Mouse (Mus musculus): Measurements from ENCODE around the gene Foxo1.

The Foxo1 gene

GRCm38 (mm10) chr3:52369881-52370428, 101.8 kb downstream of the Foxo1 start:
- no peak for DNase-seq (ENCODE audit: low spot score)

- DNase-seq (ENCODE audit: low spot score), result no peak
Observed at GRCm38 (mm10) chr3:52376974-52377373, 108.8 kb downstream of the Foxo1 start.

GRCm38 (mm10) chr3:52383351-52383750, 115.2 kb downstream of the Foxo1 start:
- no peak for DNase-seq (ENCODE audit: low spot score)

- no peak for DNase-seq (ENCODE audit: low spot score)
Observed at GRCm38 (mm10) chr3:52386343-52386742, 118.2 kb downstream of the Foxo1 start.

DNA sequence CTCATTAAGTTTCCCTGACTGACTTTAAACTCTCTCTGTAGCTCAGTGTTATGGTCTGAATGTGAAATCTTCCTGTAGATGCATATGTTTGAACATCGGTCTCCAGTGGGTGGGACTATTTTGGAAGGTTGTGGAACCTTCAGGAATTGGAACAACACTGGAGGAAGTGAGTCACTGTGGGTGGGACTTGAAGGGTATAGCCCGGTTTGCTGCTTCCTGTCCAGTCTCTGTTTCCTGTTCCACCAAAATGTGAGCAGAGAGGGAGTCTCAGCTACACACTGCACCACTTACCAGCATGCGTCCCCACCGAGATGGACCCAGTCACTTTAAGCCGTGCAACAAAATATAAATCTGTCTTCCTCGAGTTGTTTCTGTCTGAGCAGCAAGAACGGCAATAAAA, 122.2 kb downstream of the Foxo1 start:
- no peak for DNase-seq (ENCODE audit: low spot score)

GRCm38 (mm10) chr3:52390766-52391665, 122.9 kb downstream of the Foxo1 start:
- no peak for DNase-seq (ENCODE audit: low spot score)

DNA sequence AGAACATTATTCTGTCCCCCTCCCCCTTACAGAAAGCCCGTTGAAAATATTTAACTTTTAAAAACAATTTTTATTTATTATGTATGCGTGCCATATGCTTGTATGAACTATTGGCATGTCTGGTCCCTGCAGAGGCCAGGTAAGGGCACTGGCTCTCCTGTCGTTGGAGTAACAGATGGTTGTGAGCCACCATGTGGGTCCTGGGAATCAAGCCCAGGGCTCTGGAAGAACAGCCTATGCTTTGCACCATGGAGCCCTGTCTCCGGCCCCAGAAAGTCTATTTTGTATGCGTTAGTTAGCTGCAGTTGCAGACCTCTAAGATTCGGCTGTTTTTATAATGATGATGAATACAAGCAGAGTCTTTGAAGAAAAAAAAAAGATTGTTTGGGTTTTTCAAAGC, 123.8 kb downstream of the Foxo1 start:
- no peak for DNase-seq (ENCODE audit: low spot score)

GRCm38 (mm10) chr3:52392521-52392920, 124.4 kb downstream of the Foxo1 start:
- no peak for DNase-seq (ENCODE audit: low spot score)

DNA sequence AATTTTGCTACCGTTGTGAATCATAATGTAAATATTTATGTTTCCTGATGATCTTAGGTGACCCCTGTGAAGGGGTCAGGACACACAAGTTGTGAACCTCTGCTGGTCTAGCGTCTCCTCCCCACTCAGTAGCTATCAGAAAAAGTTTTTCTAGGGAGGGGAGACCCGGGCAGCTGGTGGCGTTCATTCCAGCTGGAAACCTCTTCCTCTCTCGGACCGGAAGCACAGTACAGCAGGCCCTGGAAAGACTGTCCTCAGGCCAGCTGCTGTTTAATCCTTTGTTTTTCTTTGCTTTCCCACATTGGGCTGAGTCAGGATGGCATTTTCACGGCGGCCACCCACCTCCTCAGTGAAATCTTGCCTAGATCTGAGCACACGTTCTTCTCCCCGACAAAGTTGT, 125.0 kb downstream of the Foxo1 start:
- DNase-seq (ENCODE audit: low spot score), result no peak

GRCm38 (mm10) chr3:52396121-52396731, 128.1 kb downstream of the Foxo1 start:
- DNase-seq (ENCODE audit: low spot score), result no peak

- no peak for DNase-seq (ENCODE audit: low spot score)
Observed at GRCm38 (mm10) chr3:52396951-52397615, 128.9 kb downstream of the Foxo1 start.

DNA sequence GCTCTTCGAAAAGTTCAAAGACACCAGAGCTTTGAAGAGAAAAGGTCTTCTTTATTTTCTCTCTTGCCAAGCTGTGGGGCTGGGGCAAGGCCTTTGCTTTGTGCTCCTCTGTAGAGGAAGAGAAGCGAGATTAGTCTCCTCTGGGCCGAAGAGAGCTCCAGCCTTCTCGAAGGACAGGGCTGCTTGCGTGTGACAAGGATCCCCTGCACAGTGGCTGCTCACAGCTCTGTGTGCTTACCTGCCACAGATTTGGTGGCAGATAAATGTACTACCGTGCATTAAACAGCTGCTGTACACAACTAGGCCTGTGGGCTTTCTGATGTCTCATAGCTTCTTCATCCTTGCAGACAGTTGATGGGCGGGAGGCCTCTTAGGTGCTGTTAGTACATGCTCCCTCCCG, 129.8 kb downstream of the Foxo1 start:
- no peak for DNase-seq (ENCODE audit: low spot score)

GRCm38 (mm10) chr3:52400284-52401161, 132.4 kb downstream of the Foxo1 start:
- DNase-seq (ENCODE audit: low spot score), result no peak

- DNase-seq (ENCODE audit: low spot score), result no peak
Observed at GRCm38 (mm10) chr3:52401162-52401928, 133.2 kb downstream of the Foxo1 start.
